Mouse (Mus musculus): ENCODE measurements around the gene Wnt3a.

The Wnt3a gene

GRCm38 (mm10) chr11:59290702-59291303 is at the start of gene Wnt3a:
Gene Wnt3a (minus strand): TSS chr11:59290752.
- no peak for DNase-seq

- DNase-seq, result no peak
Measured at GRCm38 (mm10) chr11:59338736-59339120, 48.2 kb upstream of the Wnt3a start.

GRCm38 (mm10) chr11:59337955-59338735 is 47.6 kb upstream of the Wnt3a start:
- peak; percentile 30 for DNase-seq

GRCm38 (mm10) chr11:59336381-59336780 is 45.8 kb upstream of the Wnt3a start:
- DNase-seq, result peak; percentile 48

DNA sequence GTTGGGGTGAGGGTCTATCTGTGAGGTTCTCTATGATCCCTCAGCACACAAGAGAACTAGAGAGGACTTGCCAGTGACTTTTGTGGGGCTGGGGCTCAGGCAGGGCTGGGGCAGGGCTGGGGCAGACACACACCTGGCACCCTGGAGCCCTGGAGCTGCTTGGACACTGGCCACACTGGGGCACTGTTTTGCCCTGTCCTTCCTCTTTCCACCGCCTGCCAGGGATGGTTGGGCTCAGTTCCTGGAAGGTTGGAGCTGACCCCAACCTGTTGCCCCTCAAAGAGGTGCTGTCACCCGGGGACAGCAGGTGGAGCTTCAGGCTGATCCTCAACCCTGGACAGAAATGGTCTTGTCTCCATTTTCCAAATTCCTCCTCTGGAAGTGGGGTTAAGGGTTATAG is 45.4 kb upstream of the Wnt3a start:
- no peak for DNase-seq

DNA sequence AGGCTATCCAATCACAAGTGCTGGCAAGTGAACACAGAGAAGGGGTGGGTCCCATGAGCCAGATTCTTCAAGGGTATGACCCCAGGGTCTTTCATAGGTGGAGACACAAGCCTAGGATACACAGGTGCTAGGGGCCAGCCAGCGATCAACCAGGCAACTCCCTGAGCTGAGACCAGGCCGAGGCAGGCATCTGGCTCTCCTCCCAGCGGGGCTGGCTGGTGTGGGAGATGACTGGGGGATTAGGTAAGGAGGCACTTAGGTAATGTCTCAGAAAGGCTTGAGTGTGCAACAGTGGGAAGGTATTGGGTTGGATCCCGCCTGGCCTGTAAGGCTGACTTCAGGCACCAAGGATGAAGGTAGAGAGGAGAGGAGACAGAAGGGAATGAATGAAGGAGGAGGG is 44.6 kb upstream of the Wnt3a start:
- DNase-seq, result no peak

DNA sequence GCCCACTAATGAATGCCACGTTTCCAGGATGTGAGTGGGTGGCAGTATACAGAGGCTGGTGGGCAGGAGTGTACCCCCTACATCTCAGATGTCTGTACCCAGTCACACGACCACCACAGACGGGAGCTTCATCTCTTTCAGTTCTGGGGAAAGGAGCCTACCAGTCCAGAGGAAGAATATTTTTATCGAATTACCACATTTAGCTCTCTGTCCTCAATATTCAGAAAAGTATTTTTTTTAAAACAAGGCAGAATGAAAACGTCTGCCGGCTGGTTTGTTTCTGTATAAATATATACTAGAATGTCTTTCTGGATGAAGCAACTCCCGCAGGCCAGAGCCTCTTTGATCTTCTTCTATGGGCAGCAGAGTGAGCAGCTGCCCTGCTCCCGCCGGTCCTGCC is 42.4 kb upstream of the Wnt3a start:
- DNase-seq, result no peak

DNA sequence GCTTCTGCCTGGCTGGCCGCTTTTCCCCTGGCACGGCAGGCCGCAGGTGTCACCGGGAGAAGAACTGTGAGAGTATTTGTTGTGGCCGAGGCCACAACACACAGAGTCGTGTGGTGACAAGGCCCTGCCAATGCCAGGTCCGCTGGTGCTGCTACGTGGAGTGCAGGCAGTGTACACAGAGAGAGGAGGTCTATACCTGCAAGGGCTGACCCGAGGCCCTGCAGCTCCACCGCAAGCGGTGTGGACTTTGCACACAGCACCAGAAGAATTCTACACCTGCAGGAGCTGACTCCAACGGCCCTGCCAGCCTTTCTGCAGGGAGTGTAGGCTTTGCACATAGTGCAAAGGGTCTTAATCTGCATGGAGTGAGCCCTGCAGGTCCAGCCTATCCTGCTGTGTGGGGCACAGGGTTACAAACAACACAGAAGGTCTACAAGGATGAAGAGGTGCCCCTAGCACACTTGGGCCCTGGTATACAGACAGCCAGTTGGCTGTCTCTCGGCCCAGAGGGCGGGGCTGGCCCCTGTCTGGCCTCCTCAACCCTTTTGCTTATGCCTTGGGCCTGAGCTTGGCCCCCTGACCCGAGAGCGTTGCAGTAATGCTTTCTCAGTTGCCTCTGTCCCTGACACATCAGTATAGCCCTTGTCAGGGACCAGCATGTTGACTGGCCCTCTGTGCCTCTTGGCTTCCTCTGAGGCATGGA is 40.8 kb upstream of the Wnt3a start:
- no peak for DNase-seq

DNA sequence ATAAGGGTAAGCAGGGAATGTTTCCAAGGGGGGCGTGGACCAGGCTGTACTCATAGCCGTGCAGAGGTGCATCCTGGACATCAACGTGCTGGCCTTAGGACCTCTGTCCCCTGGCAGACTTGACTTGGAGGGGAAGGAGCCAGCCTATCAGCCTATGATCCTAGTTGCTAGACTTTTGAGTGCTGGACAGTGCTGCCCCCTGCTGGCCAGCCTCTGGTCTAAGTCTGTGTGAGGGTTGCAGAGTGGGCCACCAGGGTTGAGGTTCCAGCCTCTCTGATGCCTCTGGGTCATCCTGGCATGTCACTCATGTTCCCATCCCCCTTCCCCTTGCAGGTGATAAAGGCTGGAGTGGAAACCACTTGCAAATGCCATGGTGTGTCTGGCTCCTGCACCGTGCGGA is 40.0 kb upstream of the Wnt3a start:
- peak; percentile 77 for DNase-seq

- peak; percentile 32 for DNase-seq
Measured at GRCm38 (mm10) chr11:59329616-59330015, 39.1 kb upstream of the Wnt3a start.

- DNase-seq, result no peak
Measured at GRCm38 (mm10) chr11:59327625-59328024, 37.1 kb upstream of the Wnt3a start.

GRCm38 (mm10) chr11:59324777-59325176 is 34.2 kb upstream of the Wnt3a start:
- no peak for DNase-seq

DNA sequence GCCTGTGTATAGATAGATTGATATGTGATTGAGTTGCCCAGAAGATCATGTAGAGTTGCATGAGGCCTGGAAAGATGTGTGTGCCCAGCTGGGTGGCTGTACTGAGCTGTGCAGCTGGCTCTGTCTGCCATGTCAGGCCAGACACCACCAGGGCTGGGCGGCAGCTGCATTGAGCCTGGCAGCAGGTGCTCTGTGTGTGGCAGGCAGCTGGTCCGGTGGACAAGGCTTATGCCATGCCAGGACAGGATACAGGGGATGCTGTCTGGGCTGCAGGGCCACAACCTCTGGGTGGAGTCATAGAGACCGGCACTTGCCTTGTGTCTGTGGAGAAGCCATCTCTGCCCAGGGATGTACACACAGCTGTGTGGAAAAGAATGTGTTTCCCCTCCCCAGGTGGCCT is 32.4 kb upstream of the Wnt3a start:
- DNase-seq, result no peak

- no peak for DNase-seq
Measured at GRCm38 (mm10) chr11:59316517-59316916, 26.0 kb upstream of the Wnt3a start.

DNA sequence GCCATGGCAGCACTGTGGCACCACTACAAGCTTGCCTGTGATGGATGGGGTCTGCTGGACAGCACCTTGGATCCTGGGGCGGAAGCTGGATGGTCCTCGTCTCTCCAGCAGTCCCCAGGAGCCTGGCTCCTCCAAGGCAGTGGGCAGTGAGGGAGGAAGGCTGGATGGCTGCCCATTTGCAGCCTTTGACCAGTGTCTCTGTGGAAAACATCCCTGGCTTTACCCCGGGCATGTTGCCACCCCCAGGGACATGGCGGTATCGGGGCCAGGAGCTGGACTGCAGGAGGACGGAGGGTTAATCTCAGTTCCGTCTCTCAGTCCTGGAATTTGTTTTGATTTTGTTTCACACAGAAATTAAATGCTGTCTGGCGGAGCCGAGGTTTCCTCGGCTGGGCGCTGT is 23.4 kb upstream of the Wnt3a start:
- no peak for DNase-seq

DNA sequence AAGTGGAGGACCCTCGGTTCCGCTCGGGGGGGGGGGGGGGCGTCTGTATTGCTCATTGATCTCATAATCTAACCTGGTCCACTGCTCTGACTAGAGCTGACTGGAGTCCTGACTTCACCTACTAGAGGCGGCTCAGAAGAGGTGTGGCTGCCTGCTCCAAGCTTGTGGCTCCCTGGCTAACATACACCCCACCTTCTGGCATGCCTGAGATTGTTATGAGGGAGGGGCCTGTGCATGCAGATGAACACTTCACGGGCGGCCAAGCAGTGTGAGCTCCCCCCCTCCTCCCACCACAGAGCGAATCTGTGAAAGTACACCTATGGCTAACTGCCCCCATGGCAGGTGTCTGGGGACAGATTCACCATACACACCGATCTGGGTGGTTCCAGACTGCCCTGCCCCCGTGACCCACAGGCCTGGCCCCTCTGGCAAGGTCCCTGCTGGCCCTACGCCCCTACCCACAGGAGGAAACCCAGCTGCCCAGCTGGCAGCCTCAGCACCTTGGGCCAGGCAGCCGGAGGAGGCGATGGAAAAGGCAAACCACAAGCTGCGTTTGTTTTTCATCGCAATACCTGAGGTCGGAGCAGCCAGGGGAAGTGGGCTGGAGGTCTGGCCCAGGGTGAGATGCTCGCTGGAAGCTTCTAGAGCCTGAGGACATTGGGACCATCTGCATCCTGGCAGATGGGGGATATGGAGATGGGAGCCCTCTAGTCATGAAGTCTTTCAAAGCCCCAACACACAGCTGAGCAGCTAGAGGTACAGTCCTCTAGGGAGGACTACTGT is 22.7 kb upstream of the Wnt3a start:
- DNase-seq, result no peak

- DNase-seq, result no peak
Measured at GRCm38 (mm10) chr11:59312501-59312900, 21.9 kb upstream of the Wnt3a start.

GRCm38 (mm10) chr11:59312060-59312459 is 21.5 kb upstream of the Wnt3a start:
- DNase-seq, result no peak

GRCm38 (mm10) chr11:59309976-59310375 is 19.4 kb upstream of the Wnt3a start:
- no peak for DNase-seq

DNA sequence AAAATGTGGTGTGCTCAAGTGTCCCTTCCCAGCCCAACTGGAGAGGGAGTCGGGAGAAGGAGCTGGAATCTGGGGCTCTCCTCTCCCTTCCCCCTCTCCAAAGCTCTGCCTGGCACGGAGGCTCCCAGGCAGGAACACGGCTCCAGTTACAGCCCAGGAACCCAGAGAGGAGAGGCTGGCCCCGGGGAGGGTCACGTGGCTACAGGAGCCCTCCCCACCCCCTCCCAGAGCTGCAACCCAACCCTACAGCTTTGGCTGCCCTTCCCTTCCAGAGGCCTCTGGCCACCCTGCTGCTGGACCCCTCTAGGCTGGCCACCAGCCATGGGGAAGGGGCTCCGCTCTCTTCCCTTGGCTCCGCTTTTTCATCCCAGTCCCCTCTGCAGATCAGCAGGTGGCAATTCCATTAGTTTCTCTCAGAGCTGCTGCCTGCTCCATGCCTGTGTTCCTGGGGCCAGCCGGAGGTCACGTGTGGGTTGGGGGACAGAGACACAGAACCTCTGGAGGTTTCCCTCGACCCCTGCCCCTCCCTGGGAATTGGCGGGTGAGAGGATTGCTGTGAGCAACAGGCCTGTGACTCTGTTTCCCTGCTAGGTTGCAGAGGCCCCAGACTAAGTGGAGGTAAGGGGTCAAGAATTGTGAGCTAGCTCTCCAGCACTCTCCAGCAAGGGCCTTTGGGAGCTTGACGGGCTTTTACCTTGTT is 18.7 kb upstream of the Wnt3a start:
- DNase-seq, result peak; percentile 44

DNA sequence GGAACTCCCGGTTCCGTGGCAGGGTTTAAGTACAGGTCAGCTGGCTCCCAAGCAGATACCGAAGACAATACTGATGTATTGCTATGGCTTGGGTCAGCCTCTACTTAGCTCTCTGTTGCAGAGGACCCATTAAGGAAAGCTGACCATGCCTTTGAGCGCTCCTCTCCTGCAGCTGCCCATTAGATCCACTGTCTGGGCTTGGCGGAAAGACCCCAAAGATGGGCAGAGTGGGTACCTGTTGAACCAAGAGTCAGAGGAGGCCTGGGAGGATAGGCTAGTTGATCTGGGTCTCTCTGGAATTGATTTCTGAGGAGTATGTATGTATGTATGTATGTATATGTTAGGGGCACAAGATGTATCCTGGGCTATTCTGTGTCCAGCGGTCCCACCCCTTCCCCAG is 18.1 kb upstream of the Wnt3a start:
- no peak for DNase-seq

DNA sequence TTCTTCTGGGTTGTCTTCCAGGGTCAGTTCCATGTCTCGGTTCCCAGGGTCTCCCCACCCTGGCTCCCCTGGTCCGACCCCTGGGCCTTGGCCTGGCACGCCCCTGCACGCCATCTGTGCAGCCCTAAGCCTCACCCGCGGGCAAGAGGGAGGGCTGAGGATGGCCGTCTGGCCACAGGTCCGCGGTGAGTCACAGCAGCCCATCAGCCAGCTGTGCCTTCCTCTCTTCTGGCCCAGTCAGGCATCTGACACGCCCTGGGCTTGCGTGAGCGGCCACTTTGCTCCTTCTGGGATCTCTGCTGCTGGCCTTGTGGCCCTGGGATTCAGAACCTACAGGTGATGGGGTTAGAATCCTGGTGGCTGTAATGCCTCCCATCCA is 17.6 kb upstream of the Wnt3a start:
- peak; percentile 63 for DNase-seq
